Mouse (Mus musculus): Measurements from ENCODE around the gene Syna.

The Syna gene

DNA sequence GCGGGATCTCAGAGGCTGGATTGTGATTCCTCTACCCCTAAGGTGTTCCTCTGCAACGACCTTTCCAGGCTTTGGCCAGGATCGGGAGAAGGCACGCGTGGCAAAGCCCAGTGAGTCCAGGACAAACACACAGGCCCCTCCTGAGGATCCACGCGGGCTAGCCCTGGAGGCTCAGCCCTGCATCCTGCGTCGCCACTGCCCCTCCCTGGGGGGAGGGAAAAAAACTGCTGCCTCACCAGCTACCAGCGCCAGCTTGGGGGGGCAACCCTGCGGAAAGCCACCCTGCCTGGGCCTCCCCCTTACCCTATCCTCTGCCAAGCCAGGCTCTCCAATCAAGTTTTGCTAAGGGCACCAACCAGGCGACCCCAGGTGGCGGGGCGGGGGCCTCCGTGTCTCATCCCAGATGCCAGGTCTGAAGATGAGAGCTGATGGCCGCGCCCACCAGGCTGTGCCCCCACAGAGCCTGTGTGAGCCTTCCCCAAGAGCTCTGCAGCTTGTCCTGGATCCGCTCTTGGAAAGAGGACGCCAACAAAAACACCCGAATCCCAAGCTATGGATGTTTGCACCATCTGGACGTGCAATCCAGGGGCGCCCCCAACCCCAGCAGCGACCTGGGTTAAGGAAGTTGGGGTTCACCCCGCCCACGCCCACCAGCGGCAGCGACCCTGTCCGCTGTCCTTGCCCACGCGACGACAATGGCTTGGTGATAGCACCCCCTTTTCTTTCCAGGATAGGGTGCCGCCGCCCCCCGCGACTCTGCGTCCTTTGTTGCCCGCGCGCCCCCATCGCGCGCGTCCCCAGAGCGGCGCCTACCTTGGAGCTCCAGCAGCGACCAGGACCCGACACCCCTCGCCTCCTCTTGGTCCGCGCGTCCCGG, 8.5 kb downstream of the Syna start:
- peak; percentile 35 for DNase-seq (ENCODE audit: low read depth, low spot score)
- no peaks in the 10 kb centered on the region for H3K27me3 ChIP-seq (ENCODE audit: control insufficient read depth, insufficient read depth, low read length, poor library complexity, severe bottlenecking)
- H3K36me3 ChIP-seq (ENCODE audit: control insufficient read depth, insufficient read depth, low read length, poor library complexity, severe bottlenecking): no peaks in the 10 kb centered on the region

DNA sequence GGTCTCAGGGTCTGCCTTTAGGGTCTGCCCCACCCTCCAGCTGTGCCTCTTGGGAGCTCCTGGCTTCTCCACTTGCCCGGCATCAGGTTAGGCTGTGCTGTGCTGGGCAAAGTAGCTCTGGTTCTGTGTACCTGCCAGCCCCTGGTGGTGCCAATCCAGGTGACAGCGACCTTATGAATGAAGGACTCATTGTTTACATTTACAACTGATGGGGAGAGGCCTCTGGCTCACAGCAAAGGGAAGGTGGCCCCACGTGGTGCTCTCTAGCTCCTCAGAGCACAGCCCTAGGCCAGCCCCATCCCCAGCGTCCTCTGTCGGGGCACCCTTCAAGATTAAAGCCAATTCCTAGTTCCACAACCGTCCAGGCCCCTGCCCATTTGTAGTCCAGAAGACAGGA, 9.1 kb downstream of the Syna start:
- peak; percentile 32 for DNase-seq (ENCODE audit: low read depth, low spot score)

DNA sequence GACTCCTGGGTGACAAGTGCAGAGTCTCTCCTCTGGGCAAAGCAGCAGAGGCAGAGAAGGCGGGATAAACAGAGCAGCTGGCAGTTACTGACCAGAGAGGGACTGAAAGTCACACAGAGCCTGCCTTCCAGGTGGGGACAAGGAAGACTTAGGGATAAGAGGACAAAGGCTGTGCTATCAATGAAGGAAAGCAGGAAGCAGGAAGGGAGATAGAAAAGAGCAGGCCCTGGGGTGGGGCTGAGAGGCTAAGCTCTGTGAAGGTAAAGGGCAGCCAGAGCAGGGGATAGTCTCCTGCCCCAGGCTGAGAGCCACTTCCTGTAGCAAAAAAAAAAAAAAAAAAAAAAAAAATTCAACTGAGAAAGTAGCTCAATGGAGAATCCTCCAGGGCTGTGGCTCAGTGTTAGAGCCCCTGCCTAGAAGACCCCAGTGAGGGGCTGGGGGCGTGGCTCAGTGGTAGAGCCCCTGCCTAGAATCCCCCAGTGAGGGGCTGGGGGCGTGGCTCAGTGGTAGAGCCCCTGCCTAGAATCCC, 10.3 kb downstream of the Syna start:
- DNase-seq (ENCODE audit: low read depth, low spot score): no peak
- H3K36me3 ChIP-seq (ENCODE audit: control insufficient read depth, insufficient read depth, low read length, poor library complexity, severe bottlenecking): no peaks in the 10 kb centered on the region
- no peaks in the 10 kb centered on the region for H3K27me3 ChIP-seq (ENCODE audit: control insufficient read depth, insufficient read depth, low read length, poor library complexity, severe bottlenecking)

More for the DNA sequence above, 9.1 kb downstream of the Syna start:
- no peaks in the 10 kb centered on the region for H3K36me3 ChIP-seq (ENCODE audit: control insufficient read depth, insufficient read depth, low read length, poor library complexity, severe bottlenecking)
- H3K27me3 ChIP-seq (ENCODE audit: control insufficient read depth, insufficient read depth, low read length, poor library complexity, severe bottlenecking): no peaks in the 10 kb centered on the region

DNA sequence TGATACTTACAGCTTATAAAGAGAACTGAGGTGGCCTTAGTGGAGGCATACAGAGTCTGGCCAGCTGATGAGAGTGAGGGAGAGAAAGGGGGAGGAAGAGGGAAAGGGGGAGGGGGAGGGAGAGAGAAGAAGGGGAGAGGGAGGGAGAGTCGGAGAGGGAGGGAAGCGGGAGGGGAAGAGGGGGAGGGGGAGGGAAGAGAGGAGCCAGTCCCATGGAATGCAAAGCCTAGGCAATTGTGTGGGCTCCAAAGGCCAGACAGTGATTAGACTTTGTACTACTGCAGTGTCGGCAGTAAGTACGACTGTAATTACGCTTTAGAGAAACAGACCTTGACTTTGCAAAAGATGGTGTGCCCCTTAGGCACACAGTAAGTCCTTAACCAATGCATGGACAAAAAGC, 11.7 kb downstream of the Syna start:
- H3K27me3 ChIP-seq (ENCODE audit: control insufficient read depth, insufficient read depth, low read length, poor library complexity, severe bottlenecking): no peaks in the 10 kb centered on the region
- no peaks in the 10 kb centered on the region for H3K36me3 ChIP-seq (ENCODE audit: control insufficient read depth, insufficient read depth, low read length, poor library complexity, severe bottlenecking)

DNA sequence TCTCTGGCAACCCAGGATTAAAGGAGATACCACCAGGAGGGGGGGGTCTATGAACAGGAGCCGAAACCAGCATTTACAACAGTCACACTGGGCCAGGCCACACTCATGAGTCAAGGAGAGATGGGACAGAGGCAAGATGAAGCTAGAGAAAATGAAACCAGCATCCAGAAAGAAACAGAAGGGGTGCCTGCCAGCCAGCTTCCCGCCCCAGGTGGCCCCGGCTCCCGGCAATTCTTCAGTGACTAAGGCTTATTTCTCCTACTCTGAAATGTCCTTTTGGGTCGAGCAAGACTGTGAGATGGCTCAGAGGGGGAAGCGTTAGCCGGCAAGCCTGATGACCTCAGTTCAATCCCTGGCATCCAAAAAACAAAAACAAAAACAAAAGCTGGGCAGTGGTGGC, 13.2 kb downstream of the Syna start:
- H3K27me3 ChIP-seq (ENCODE audit: control insufficient read depth, insufficient read depth, low read length, poor library complexity, severe bottlenecking): no peaks in the 10 kb centered on the region
- DNase-seq (ENCODE audit: low read depth, low spot score): no peak
- H3K36me3 ChIP-seq (ENCODE audit: control insufficient read depth, insufficient read depth, low read length, poor library complexity, severe bottlenecking): no peaks in the 10 kb centered on the region

More for the DNA sequence above, 11.7 kb downstream of the Syna start:
- DNase-seq (ENCODE audit: low read depth, low spot score): no peak

DNA sequence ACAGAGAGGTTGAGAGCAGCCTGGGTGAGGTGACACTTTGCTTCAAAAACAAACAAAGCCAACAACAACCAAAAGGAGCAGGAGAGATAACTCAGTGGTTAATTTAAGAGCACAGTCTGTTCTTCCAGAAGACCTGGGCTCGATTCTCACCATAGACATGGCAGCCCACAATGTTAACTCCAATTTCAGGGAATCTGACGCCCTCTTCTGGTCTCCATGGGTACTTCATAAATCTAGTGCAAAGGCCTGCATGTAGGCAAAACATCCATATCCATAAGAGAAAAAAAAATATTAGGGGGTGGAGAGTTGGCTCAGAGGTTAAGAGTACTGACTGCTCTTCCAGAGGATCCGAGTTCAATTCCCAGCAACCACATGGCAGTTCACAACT, 14.7 kb downstream of the Syna start:
- peak; percentile 49 for DNase-seq (ENCODE audit: low read depth, low spot score)
- no peaks in the 10 kb centered on the region for H3K27me3 ChIP-seq (ENCODE audit: control insufficient read depth, insufficient read depth, low read length, poor library complexity, severe bottlenecking)
- no peaks in the 10 kb centered on the region for H3K36me3 ChIP-seq (ENCODE audit: control insufficient read depth, insufficient read depth, low read length, poor library complexity, severe bottlenecking)

DNA sequence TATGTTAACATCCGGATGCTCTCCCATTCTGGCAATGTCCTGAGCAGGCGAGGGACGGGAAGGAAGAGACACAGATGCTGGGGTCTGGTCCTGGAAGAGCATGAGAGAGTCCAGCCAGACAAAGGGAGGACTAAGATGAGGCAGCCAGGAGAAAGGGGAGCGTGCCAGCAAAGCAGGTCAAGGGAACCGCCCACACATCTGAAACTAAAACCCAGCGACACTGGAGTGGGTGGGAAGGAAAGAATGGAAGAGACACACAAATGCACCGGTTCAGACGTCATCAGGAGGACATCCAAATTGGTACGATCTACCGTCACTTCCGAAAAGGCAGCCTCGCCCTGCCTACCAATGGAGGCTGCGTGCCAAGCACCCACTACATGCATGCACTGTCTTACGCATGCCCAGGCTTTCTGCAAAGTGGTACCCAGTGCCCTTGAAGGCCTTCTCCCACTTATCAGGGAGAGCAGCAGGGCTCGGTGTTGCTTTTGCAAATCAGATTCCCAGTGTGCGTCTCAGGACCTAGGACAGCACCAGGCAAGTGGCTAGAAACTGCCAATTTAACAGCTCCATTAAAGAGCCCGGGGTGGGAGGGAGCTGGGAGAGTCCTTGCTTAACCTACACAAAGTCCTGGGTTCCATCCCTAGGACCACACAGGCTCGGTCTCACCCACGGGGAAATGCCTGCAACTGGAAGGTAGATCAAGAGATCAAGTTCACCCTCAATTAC, 15.3 kb downstream of the Syna start:
- no peak for DNase-seq (ENCODE audit: low read depth, low spot score)
- no peaks in the 10 kb centered on the region for H3K27me3 ChIP-seq (ENCODE audit: control insufficient read depth, insufficient read depth, low read length, poor library complexity, severe bottlenecking)

DNA sequence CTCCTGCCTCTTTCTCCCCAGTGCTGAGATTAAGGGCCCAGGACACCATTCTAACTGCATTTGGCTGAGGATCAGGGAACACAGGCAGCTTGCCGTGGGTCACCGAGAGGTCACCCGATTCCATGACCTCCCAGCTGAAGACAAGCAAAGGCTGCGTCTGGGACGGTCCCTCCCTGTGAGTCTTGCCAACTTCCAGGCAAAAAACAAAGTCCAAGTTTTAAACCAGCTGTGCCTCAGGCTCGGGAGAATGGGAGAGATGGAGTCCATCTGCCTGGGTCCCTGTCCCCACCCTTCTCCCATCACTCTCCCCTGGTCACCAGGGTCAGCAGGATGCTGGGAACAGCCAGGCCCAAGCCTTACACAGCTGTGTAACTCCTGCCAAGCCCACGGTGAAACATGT, 18.3 kb downstream of the Syna start:
- Histone ChIP-seq H3K27me3 (ENCODE audit: control insufficient read depth, insufficient read depth, low read length, poor library complexity, severe bottlenecking) (no peaks in the 10 kb centered on the region), H3K36me3 (ENCODE audit: control insufficient read depth, insufficient read depth, low read length, poor library complexity, severe bottlenecking) (no peaks in the 10 kb centered on the region)
- DNase-seq (ENCODE audit: low read depth, low spot score): no peak

More for the DNA sequence above, 15.3 kb downstream of the Syna start:
- no peaks in the 10 kb centered on the region for H3K36me3 ChIP-seq (ENCODE audit: control insufficient read depth, insufficient read depth, low read length, poor library complexity, severe bottlenecking)

DNA sequence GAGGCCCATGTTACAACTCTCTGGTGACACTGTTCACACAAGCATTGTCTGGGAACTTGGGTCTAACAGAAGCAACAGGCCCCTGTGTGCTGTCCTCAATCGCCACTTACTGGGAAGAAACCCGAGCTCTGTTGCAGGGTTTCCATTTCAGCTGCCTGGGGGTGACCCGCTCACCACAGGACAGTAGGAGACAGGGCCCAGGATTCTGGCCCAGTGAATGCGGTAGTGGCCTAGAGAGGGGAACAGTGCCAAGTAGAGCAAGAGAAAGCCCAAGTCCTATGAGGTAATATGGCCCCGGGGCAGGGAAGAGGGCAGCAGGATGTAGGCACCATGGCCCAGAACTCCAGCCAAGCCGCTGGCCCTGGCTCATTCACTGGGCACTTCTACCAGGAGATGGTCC, 19.1 kb downstream of the Syna start:
- DNase-seq (ENCODE audit: low read depth, low spot score): no peak
- H3K27me3 ChIP-seq (ENCODE audit: control insufficient read depth, insufficient read depth, low read length, poor library complexity, severe bottlenecking): no peaks in the 10 kb centered on the region
- H3K36me3 ChIP-seq (ENCODE audit: control insufficient read depth, insufficient read depth, low read length, poor library complexity, severe bottlenecking): no peaks in the 10 kb centered on the region

DNA sequence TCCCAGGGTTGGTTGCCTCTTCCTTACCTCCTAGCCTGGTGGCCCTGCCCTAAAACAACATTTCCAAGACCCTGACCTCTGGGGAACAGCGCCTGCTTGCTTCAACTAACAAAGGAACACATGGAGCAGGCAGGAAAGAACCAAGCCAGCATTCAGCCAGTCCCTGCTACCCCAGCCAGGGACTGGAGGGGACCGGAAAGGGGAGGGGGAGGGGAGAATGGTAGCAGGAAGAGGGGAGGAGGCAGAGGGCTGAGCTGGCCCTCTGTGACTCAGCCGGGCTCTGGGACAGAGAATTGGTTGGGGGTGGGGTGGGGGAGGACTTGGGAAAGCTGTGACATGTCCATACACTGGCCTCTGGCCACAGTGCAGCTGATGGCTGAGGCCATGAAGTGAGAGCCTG, 20.1 kb downstream of the Syna start:
- no peak for DNase-seq (ENCODE audit: low read depth, low spot score)
- Histone ChIP-seq H3K36me3 (ENCODE audit: control insufficient read depth, insufficient read depth, low read length, poor library complexity, severe bottlenecking) (no peaks in the 10 kb centered on the region), H3K27me3 (ENCODE audit: control insufficient read depth, insufficient read depth, low read length, poor library complexity, severe bottlenecking) (no peaks in the 10 kb centered on the region)

DNA sequence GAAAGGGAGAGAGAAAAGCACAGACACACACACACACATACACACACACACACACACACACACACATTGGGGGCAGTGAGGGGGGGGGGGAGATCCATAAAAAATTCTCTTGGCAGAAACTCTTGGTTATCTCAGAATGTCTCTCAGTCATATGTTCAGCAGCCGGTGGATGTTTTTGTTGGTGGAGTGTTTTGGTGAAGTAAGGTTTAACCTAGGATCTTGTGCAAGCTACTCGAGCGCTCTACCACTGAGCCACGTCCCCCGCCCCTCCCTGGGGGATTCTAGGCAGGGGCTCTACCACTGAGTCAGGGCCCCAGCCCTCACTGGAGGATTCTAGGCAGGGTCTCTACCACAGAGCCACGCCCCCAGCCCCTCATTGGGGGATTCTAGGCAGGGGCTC, 23.9 kb downstream of the Syna start:
- Histone ChIP-seq H3K36me3 (ENCODE audit: control insufficient read depth, insufficient read depth, low read length, poor library complexity, severe bottlenecking) (no peaks in the 10 kb centered on the region), H3K27me3 (ENCODE audit: control insufficient read depth, insufficient read depth, low read length, poor library complexity, severe bottlenecking) (no peaks in the 10 kb centered on the region)
- DNase-seq (ENCODE audit: low read depth, low spot score): no peak

DNA sequence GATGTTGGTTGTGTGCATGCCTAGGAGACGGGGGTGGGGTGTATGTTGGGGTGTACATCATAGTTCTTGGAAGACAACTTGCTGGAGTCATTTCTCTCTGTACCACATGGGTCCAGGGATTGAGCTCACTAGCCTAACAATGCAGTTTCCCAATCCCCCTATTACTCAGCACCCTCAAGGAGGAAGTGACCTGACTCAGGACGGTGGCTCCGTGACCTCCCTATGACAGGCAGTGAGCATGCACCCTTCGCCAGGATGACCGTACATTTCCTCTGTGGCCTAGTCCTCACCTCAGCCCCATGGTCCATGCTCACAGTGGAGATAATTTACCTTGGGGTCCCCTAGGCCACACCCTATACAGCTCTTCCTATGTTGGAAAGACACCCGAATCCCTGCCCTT, 27.6 kb downstream of the Syna start:
- no peaks in the 10 kb centered on the region for H3K27me3 ChIP-seq (ENCODE audit: control insufficient read depth, insufficient read depth, low read length, poor library complexity, severe bottlenecking)
- no peak for DNase-seq (ENCODE audit: low read depth, low spot score)
- H3K36me3 ChIP-seq (ENCODE audit: control insufficient read depth, insufficient read depth, low read length, poor library complexity, severe bottlenecking): no peaks in the 10 kb centered on the region

DNA sequence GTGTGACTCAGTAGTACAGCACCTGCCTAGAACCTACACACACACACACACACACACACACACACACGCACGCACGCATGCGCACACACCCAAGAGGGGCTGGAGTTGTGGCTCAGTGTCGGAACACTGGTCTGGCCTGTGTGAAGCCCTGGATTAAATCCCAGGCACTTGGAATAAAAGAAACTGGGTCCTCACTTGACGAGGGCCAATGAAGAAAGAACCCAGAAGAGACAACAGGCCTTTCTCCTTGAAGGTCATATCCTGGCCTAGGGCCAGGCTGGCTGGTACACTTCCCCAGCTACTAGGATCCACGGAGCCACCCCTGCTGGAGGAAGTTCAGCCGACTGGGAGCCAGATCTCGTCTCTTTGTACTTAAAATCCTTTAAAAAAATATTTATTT, 28.4 kb downstream of the Syna start:
- H3K36me3 ChIP-seq (ENCODE audit: control insufficient read depth, insufficient read depth, low read length, poor library complexity, severe bottlenecking): no peaks in the 10 kb centered on the region
- no peak for DNase-seq (ENCODE audit: low read depth, low spot score)
- no peaks in the 10 kb centered on the region for H3K27me3 ChIP-seq (ENCODE audit: control insufficient read depth, insufficient read depth, low read length, poor library complexity, severe bottlenecking)

DNA sequence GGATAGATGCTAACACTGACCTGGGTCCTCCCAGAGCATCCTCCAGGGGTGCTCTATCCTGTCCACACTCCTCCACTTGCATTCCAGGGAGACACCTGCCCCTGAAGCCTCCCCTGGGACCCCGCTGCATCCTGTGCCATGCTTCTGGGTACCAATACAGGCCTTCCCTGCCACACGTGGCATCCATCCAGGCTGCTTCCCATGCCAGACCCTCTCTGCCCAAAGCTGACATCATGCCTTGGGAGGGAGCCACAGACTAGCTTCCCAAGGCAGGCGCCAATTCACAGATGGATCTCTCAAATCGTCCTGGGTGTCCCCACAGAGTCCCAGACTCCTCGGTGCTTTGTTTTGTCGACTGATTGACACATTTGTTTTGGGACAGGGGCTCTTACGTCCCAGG, 29.1 kb downstream of the Syna start:
- Histone ChIP-seq H3K27me3 (ENCODE audit: control insufficient read depth, insufficient read depth, low read length, poor library complexity, severe bottlenecking) (no peaks in the 10 kb centered on the region), H3K36me3 (ENCODE audit: control insufficient read depth, insufficient read depth, low read length, poor library complexity, severe bottlenecking) (no peaks in the 10 kb centered on the region)
- DNase-seq (ENCODE audit: low read depth, low spot score): no peak

DNA sequence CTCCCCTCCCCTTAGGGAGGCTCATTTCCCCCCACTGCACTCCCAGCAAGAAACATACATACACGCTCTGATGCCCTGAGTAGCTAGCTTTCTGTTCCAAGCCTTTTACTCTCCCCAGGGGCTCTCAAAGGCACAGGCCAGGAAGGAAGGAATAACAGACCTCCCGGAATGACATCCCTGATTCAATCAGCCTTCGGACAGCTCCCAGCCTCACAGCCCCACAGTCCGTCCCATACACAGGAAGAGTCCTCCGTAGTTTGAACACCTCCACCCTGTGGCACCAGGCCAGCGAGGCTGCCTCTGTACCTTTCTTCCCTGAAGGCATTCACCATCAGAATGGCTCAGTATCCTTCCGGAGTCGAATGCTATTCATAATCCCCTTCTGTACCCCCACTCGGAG, 31.5 kb downstream of the Syna start:
- no peak for DNase-seq (ENCODE audit: low read depth, low spot score)
- Histone ChIP-seq H3K36me3 (ENCODE audit: control insufficient read depth, insufficient read depth, low read length, poor library complexity, severe bottlenecking) (no peaks in the 10 kb centered on the region), H3K27me3 (ENCODE audit: control insufficient read depth, insufficient read depth, low read length, poor library complexity, severe bottlenecking) (no peaks in the 10 kb centered on the region)

Measured in splenic B cell, adult 2 months (primary cell).